Mouse (Mus musculus) midbrain, embryonic 14.5 days (tissue): ENCODE data around the gene Mrpl23. TPM values are rescaled to one million over a fixed set of nuclear protein-coding genes. Genes with fewer than 3 reads are reported as not detected.

ENCODE experiments used
- microRNA counts: library from miRNA; unstranded; fragments of <30 nt; microRNA quantifications from one replicate; lab custom pipeline; 2016
- microRNA-seq: library from miRNA; unstranded; fragments of <30 nt; microRNA quantifications from one replicate; pipeline ENCODE4, GENCODE M21; 2016
- polyA plus RNA-seq: library from polyadenylated mRNA; unstranded; fragments of >200 nt; fragmentation: Nextera tagmentation; extraction: Ambion mirVana; gene quantifications from 2 replicates; pipeline ENCODE4 v1.2.1, GENCODE M21; 2014

The Mrpl23 gene
- polyA plus RNA-seq, 1 experiment from 2014 or later, result 11.9 TPM

MicroRNAs within 50 kb of the gene (microRNA counts, 519-probe panel; counts per million panel counts)
- not detected for microRNA mmu-miR-675-3p (lab: Ali Mortazavi, UCI)
- microRNA mmu-miR-675-5p (lab: Ali Mortazavi, UCI), result not detected

Small RNAs within 50 kb of the gene (microRNA-seq; reads per million reads assigned to microRNA genes)
- gene Mir675, result 5.9 reads per million, percentile 29 among the genes with 10 or more reads in this experiment

Other genes starting within 250 kb of the Mrpl23 start
- not detected in 2 replicates for gene Krtap5-1, start 235.6 kb upstream of the Mrpl23 start, polyA plus RNA-seq
- gene Krtap5-4, start 229.1 kb upstream of the Mrpl23 start, polyA plus RNA-seq, result not detected in 2 replicates
- 3.9 and 6.1 TPM in 2 replicates for gene Ifitm10, start 158.9 kb upstream of the Mrpl23 start, polyA plus RNA-seq
- 1.8 TPM in 1 of 2 replicates, not detected in the other for gene Gm49369, start 150.0 kb upstream of the Mrpl23 start, polyA plus RNA-seq
- gene Ctsd, start 144.6 kb upstream of the Mrpl23 start, polyA plus RNA-seq, result 208 and 229 TPM in 2 replicates
- gene Syt8, start 97.8 kb upstream of the Mrpl23 start, polyA plus RNA-seq, result not detected in 2 replicates
- not detected in 2 replicates for gene Tnni2, start 90.9 kb upstream of the Mrpl23 start, polyA plus RNA-seq
- gene Lsp1, start 71.9 kb upstream of the Mrpl23 start, polyA plus RNA-seq, result 2.7 and 8.0 TPM in 2 replicates
- 1.1 TPM in 1 of 2 replicates, not detected in the other for gene Tnnt3, start 33.9 kb upstream of the Mrpl23 start, polyA plus RNA-seq
- gene Igf2, start 134.1 kb downstream of the Mrpl23 start, polyA plus RNA-seq, result 19.1 and 102 TPM in 2 replicates
- gene Gm49394, start 137.3 kb downstream of the Mrpl23 start, polyA plus RNA-seq, result 0.04 TPM in 1 of 2 replicates, not detected in the other
- not detected in 2 replicates for gene Ins2, start 210.7 kb downstream of the Mrpl23 start, polyA plus RNA-seq